Mouse (Mus musculus): ENCODE data around the gene Mvd.

The Mvd gene

GRCm38 (mm10) chr8:122443262-122444006, at the start of gene Mvd:
Gene Mvd, minus strand, starts transcription at chr8:122443422.
- peak; percentile 98 for DNase-seq (ENCODE audit: low spot score)

DNA sequence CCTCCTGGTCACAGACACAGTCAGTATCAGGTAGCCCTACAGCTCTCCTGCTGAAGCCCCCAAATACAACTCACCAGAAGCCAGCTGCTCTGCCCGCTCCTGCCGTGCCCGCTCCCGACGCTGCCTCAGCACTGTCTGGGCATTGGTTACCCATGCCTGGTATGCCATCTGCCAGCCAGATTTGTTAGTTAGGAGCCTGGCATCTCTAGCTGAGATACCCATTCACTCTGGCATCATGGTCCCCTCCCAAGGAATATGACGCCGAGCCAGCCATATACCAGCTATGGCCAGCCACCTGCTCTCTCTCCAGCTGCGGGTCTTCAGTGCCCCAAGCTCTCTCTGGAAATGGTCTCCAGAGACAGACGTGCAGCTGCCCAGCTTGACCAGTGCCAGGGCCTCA, 45.2 kb upstream of the Mvd start:
- DNase-seq (ENCODE audit: low spot score), result no peak

DNA sequence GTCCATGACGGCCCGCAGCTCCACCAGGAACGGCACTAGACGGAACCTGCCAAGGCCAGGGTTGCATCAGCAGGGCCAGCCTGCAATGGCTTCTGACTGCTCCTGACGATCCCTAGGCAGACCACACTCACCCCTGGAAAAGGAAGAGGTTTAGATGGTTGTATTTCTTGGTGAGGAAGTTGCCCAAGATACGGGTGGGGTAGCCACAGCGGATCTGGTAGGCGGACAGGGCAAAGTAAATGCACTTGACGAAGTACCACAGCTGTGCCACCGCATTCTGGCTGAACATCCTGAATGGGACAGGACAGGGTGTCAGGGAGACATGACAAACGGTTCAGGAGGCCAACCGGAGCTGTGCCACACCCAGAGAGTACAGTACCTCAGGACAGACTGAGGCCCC, 41.6 kb upstream of the Mvd start:
- no peak for DNase-seq (ENCODE audit: low spot score)

GRCm38 (mm10) chr8:122483877-122484276, 40.7 kb upstream of the Mvd start:
- DNase-seq (ENCODE audit: low spot score), result no peak

GRCm38 (mm10) chr8:122482448-122482847, 39.2 kb upstream of the Mvd start:
- DNase-seq (ENCODE audit: low spot score), result no peak

- DNase-seq (ENCODE audit: low spot score), result peak; percentile 93
Observed at GRCm38 (mm10) chr8:122475580-122476320, 32.5 kb upstream of the Mvd start, which contains the start of the genes Rnf166 and Ctu2. Gene Rnf166, minus strand, starts transcription at chr8:122476064. Gene Ctu2, plus strand, starts transcription at chr8:122476143.

DNA sequence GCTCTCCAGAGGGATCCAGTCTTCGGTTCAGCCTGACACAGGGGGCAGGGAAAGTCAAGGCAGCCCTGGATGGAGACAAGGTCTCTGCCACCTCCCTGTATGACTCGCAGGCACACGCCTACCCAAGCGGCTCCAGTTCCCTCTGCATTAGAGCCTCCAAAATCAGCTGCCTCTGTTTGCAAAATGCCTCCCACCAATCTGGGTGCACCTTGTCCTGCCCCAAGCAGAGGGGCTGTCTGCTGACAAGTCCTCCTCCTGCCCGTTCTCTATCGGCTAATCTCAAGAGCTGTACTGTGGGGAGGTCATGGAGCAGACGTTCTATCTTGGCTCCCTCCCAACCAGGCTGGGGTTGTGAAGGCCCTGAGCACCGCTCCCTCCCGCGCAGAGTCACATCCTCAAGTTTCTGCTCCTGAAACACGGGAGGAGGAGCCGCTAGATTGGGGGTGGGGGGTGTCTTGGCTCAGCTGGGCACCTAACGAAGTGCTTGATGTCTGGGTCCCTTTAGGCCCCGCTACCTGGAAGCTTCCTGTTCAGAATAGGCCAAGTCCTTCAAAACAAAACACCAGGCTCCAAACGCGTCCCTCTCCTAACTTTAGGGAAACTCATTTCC, 31.8 kb upstream of the Mvd start:
- DNase-seq (ENCODE audit: low spot score), result peak; percentile 63

- no peak for DNase-seq (ENCODE audit: low spot score)
Observed at GRCm38 (mm10) chr8:122473911-122474421, 30.7 kb upstream of the Mvd start.

- DNase-seq (ENCODE audit: low spot score), result no peak
Observed at GRCm38 (mm10) chr8:122470691-122471090, 27.5 kb upstream of the Mvd start.

GRCm38 (mm10) chr8:122469965-122470364, 26.7 kb upstream of the Mvd start:
- DNase-seq (ENCODE audit: low spot score), result no peak

- DNase-seq (ENCODE audit: low spot score), result no peak
Observed at GRCm38 (mm10) chr8:122469407-122469806, 26.2 kb upstream of the Mvd start.

DNA sequence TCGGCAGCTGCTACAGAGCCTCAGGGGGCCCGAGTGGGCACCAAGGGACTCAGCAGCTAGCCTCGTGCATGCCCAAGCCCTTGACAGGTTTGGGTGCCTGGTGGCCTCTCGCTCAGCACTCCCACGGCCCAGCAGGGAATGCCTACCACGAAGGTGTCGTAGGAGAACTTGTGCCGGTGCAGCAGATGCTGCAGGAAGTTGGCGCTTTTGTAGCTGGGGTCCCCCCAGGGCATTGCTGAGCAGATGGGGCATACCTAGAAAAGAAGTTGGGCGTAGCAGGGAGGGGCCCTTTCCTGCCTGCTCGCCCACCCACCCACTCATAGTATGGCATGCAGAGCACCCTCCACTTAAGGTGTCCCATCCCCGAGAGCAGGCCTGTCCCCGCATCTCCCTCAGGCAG, 24.6 kb upstream of the Mvd start:
- DNase-seq (ENCODE audit: low spot score), result no peak

DNA sequence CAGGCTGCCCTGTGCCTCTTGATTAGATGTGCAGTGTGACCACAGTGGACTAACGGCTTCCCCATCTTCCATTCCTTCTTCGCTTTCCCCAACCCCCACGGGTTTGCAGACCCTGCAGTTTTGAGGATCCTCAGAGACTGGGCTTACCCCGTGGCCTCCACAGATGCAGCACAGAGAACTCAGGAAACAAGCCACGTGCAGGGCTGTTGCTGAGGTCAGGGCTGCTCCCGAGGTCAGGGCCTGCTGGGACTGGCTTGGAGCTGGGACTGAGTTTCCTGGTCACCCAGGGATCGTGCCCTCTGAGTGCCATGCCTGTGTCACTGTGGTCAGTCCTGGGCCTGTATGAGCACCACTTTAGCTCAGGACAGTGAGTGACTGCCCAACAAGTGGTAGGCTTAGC, 21.8 kb upstream of the Mvd start:
- no peak for DNase-seq (ENCODE audit: low spot score)

DNA sequence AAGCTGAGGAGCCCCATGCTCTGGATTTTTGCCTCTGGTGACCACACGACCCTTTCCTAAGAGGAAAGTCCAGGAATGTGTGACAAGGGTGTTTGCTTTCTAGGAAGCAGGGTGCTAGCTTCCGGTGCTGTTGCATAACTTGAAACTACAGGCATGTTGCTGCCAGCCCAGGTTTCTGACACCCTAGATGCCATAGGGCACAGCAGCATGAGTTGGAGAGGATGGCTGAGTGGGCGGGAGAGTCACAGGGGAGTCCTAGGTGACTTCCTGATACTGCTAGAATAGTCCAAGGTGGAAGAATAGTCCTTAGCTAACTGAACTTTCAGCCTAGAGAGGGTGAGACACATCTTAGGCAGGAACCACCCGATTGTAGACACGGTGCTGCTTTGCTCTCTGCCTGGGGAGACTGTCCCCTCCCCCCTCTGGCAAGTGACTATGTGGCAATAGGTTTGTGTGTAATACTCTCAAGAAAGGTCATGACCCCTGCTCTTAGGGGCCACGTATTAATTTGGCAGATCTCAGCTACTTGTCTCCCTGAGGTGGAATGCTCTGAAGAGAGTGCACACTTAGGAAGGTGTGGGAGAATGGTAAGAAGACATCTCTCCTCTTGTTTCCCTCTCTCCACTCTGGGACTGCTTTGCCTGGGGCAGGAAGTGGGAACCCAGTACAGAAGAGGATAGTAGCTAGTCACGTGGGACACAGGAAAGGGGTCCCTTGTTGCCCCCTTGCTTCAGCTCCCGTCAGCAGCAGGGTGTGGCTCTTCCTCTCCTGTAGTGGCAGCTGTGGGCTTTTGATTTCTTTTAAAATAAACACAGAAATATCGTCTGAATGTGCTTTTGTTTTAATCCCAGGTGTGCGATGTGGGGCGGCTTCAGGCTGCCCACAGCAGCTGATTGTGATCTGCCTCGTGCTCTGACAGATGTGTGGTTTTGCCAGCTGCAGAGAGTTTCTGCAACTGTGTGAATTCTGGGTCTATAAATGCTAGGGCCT, 20.7 kb upstream of the Mvd start:
- no peak for DNase-seq (ENCODE audit: low spot score)

- no peak for DNase-seq (ENCODE audit: low spot score)
Observed at GRCm38 (mm10) chr8:122462510-122462909, 19.3 kb upstream of the Mvd start.

- DNase-seq (ENCODE audit: low spot score), result no peak
Observed at GRCm38 (mm10) chr8:122461473-122462148, 18.4 kb upstream of the Mvd start.

GRCm38 (mm10) chr8:122460524-122461472, 17.6 kb upstream of the Mvd start, which contains the start of gene Snai3:
Gene Snai3, minus strand, starts transcription at chr8:122460733.
- peak; percentile 64 for DNase-seq (ENCODE audit: low spot score)

GRCm38 (mm10) chr8:122459990-122460389, 16.8 kb upstream of the Mvd start:
- no peak for DNase-seq (ENCODE audit: low spot score)

DNA sequence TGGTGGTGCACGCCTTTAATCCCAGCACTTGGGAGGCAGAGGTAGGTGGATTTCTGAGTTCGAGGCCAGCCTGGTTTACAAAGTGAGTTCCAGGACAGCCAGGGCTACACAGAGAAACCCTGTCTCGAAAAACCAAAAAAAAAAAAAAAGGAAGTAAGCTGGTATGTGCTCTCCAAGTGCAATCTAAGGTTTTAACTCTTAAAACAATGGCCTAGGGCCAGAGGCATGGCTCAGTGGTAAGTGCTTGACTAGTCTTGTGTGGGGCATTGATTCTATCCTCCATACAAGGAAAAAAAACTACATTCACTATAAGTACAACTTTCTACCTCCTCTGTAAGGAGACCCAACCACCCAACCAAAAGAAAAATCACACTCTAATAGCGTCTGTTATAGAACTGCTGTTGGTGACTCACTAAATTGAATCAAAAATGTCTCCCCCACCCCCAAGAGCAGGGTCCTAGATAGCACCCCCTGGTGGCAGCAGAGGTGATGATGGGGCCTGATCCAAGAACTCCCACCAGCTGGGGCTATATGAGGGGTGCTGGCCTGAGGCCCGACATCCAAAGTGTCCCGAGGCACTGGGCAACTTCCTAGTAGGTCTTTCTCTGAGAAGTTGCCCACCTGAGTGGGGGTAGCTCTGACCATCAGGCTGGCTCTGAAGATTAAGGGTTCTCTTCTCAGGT, 16.1 kb upstream of the Mvd start:
- DNase-seq (ENCODE audit: low spot score), result no peak

All from ovary, postnatal 36 days (tissue).